Mouse (Mus musculus) myocyte (in vitro differentiated cells): ENCODE measurements at regions not wholly inside any gene's neighbourhood (a gene's known extent, or its start where the extent isn't known, plus 50 kb on each side); places are given as distances from the start of the nearest gene placed in this dataset.

Source experiments
- CEBPB ChIP-seq: IDR thresholded peaks from 2 replicates; pipeline ENCODE4 v1.6.1; 2011; ENCODE audit warnings: mild to moderate bottlenecking, moderate library complexity; ENCODE audit not compliant: poor library complexity, insufficient read depth, severe bottlenecking
- E2F4 ChIP-seq: IDR thresholded peaks from one replicate; pipeline ENCODE4 v1.6.1; 2011; ENCODE audit warnings: mild to moderate bottlenecking, control low read depth, moderate library complexity; ENCODE audit not compliant: insufficient read depth
- MAX ChIP-seq: IDR thresholded peaks from one replicate; pipeline ENCODE4 v1.6.1; 2011; ENCODE audit warnings: low read depth, mild to moderate bottlenecking, control low read depth
- MYOD1 ChIP-seq, 3 experiments: IDR thresholded peaks; one replicate each; pipeline ENCODE4 v1.6.1; 2011; ENCODE audit warnings: control low read depth in 2 of 3, low read depth in 2 of 3, mild to moderate bottlenecking in 2 of 3, moderate library complexity in 1 of 3; ENCODE audit not compliant: insufficient read length in 2 of 3, control insufficient read depth in 1 of 3
- POLR2A ChIP-seq: IDR thresholded peaks from one replicate; pipeline ENCODE4 v1.6.1; 2011; ENCODE audit warnings: low read depth, mild to moderate bottlenecking, control low read depth, moderate library complexity; ENCODE audit not compliant: insufficient read length
- POLR2AphosphoS2 ChIP-seq: IDR thresholded peaks from one replicate; pipeline ENCODE4 v1.6.1; 2011; ENCODE audit warnings: low read depth, control low read depth; ENCODE audit not compliant: insufficient read length
- REST ChIP-seq: IDR thresholded peaks from one replicate; pipeline ENCODE4 v1.6.1; 2011; ENCODE audit warnings: mild to moderate bottlenecking, control low read depth, moderate library complexity; ENCODE audit not compliant: insufficient read depth, insufficient read length
- SRF ChIP-seq: IDR thresholded peaks from one replicate; pipeline ENCODE4 v1.6.1; 2011; ENCODE audit warnings: low read depth; ENCODE audit not compliant: control insufficient read depth, insufficient read length
- TCF12 ChIP-seq: IDR thresholded peaks from one replicate; pipeline ENCODE4 v1.6.1; 2011; ENCODE audit warnings: mild to moderate bottlenecking, control low read depth; ENCODE audit not compliant: poor library complexity, insufficient read depth, severe bottlenecking
- TCF3 ChIP-seq: IDR thresholded peaks from one replicate; pipeline ENCODE4 v1.6.1; 2011; ENCODE audit warnings: low read depth, control low read depth; ENCODE audit not compliant: insufficient read length
- USF1 ChIP-seq: IDR thresholded peaks from one replicate; pipeline ENCODE4 v1.6.1; 2011; ENCODE audit warnings: low read depth, mild to moderate bottlenecking, control low read depth, moderate library complexity

DNA sequence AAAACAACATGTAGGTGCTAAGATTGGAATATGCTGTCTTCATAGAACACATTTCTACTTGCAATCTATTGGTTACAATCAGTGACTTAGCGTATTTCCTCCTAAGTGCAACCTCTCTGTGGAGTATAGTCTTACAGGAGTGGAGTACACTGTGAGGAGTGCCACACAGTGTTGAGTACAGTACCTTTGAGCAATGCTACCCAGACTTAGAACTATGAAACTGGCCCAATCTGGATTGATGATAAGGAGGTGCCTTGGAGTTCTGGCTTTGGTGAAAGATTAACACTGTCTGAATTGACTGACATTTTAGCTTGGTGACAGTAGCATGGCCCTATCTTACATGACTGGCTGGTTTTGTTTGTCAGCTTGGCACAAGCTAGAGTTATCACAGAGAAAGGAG lies 107.4 kb downstream of the Csl start:
- TF ChIP-seq MAX (no peak), POLR2A (no peak), POLR2AphosphoS2 (no peak), REST (no peak), E2F4 (no peak), CEBPB (no peak), USF1 (no peak), SRF (no peak), TCF12 (no peak), TCF3 (no peak), MYOD1 (IDR thresholded peaks at IDR 0.05; ENCODE audit: control insufficient read depth in 1 of 3, insufficient read length in 2 of 3, low read depth in 2 of 3) (no peak)
